Mouse (Mus musculus) cerebellum, postnatal 10 days (tissue): ENCODE measurements around the gene Prpf8.

ENCODE experiments used
- DNase-seq, 2 experiments: peaks; one replicate each; pipeline ENCODE4 v3.0.0; 2021; ENCODE audit warnings: mixed read lengths in 2 of 2

The Prpf8 gene

DNA sequence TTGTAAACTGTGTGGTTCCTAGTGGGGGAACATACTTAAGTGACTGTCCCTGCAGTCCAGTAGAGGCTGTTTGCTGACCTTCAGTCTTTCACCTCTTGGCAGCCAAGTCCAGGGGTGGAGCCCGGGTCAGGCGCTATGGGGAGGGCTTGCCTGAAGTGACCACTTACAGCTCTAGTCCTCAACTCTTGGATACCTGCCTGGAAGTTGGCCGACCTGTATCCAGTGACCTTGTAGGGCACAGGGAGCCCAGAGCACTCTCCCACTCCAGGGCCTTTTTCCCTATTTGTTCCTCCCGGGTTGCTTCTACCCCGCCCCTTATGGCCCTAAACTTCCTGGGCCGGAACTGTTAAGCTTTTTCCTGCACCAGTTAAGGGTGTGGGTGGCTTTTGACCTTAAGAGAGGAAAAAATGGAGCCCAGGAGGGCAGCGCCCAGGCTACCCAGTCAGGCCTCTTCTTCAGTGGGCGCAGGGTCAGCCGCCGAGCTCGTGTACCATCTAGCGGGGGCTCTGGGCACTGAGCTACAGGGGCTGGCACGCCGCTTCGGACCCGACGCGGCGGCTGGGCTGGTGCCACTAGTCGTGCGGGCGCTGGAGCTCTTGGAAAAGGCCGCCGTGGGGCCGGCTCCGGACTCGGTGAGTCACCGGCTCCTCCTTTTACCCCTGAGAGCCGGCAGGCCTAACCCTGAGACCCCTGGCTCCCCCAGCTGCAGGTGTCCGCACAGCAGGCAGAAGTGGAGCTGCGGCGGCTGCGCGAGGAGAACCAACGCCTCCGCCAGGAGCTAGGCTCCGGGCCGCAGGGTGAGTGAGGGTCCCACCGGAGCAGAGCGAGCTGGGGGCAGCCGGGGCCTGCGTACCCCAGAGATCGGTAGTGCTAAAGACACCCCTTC is 23.4 kb downstream of the Prpf8 start, which contains the start of gene Rilp:
TSS of gene Rilp (plus strand) at position 354 of the 886 bp plus-strand sequence.
- DNase-seq: peak; percentile 90 to 91

DNA sequence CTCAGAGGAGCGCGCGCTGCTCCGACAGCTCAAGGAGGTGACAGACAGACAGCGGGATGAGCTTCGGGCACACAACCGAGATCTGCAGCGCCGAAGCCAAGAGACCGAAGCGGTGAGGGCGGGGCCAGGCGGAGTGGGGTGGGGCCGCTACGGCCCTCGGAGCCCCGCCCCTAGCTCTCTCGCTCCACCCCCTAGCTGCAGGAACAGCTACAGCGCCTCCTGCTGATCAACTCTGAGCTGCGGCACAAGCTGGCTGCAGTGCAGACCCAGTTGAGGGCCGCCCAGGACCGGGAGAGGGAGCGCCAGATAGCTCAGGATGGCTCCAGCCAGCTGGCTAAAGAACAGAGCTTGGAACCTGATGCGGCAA is 24.0 kb downstream of the Prpf8 start:
- DNase-seq: peak; percentile 98 to 99

DNA sequence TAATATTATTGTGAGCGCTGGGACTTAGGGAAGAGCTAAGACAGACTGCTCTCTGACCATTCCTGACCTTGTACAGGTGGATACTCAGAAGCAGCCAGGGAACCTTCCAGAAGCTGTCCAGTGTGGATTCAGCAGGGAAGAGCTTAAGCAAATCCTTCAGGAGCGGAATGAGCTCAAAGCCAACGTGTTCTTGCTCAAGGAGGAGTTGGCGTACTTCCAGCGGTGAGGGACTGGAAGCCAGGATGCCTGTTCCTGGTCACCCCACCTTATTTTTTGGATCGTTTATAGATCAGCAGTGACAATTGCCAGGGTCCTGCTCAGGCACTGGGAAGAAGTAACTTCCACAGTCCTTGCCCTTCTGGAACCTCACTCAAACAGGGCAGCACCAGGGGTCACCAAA is 24.6 kb downstream of the Prpf8 start:
- peak; percentile 83 to 86 for DNase-seq

- DNase-seq: peak; percentile 58 to 66
Measured at GRCm38 (mm10) chr11:75512301-75513018, 25.8 kb downstream of the Prpf8 start.

- DNase-seq: peak in 1 of 2 experiments; percentile 26
Measured at GRCm38 (mm10) chr11:75513336-75513735, 26.7 kb downstream of the Prpf8 start, which contains the start of gene Scarf1. Scarf1 (plus strand) TSS chr11:75513540.

DNA sequence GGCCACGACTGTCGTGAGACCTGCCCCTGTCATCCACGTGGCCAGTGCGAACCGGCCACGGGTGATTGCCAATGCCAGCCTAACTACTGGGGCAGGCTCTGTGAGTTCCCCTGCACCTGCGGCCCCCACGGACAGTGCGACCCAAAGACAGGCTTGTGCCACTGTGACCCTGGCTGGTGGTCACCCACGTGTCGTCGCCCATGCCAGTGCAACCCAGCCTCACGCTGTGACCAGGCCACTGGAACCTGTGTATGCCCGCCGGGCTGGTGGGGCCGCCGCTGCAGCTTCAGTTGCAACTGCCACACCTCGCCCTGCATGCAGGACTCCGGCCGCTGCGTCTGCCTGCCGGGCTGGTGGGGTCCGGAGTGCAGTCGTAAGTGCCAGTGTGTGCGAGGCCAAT is 28.6 kb downstream of the Prpf8 start:
- no peak for DNase-seq

DNA sequence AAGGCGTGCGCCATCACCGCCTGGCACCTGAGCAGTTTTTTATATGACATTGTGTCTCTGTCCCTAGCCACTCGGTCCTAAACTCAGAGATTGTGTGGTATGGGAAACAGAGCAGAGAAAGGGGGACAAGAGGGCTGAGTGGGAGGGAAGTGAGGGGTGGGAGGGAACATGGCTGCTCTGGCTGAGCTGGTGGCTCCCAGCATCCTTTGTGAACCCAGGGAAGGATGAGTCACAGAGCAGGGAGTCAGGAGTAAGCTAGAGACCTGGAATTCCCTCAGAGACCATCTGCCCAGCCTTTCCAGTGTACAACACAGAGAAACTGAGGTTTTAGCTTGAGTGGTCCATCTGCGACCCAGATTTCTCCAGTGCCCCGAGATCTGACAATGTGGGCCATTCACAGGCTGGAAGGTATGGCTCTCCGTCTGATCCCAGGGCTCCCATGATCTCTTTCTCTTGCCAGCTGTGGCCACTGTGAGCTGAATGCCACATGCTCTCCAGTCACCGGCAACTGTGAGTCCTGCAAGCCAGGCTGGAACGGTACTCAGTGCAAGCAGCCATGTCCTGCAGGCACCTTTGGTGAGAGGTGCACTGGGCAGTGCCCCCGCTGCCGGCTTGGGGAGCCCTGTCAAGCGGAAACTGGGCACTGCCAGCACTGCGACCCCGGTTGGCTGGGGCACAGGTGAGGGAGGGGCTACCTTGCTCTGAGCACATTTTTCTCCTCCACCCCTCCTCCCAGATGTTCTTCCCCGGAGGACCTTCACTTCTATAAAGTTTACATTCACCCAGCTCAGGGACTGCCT is 33.4 kb downstream of the Prpf8 start:
- no peak for DNase-seq

DNA sequence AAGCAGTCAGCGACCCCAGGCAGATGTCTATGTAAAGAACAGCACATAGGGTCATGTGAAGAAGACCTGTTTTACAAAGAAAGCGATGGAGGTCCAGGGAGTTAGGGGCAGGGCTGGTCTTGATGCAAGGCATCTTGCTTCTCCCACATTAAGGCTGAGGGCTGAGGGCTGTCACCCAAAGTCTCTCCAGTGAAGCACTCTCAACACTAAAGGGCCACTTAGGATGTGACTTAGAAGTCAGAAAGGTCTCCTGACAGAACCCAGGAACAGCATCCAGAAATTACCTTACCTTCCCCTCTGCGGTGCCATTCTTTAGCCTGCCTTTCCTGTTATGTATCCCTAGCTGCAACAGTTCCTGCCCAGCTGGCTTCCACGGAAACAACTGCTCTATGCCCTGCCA is 35.0 kb downstream of the Prpf8 start:
- DNase-seq: no peak

DNA sequence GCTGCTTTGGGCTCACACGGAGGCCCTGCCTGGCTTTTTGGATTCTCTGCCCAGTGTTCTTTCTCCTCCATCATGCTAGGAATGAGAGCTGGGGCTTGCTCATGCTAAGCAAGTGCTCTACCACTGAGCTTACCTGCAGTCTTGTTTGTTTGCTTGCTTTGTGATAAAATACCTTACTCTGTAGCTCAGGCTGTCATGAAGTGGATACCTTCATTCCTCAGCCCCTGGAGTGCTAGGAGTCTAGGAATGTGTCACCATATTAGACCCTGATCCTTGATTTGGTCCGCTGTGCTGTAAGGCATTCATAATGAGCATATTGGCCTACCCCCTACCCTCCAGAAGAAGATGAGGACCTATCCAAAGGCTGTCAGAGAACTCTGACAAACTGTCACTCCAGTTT is 36.2 kb downstream of the Prpf8 start:
- no peak for DNase-seq

DNA sequence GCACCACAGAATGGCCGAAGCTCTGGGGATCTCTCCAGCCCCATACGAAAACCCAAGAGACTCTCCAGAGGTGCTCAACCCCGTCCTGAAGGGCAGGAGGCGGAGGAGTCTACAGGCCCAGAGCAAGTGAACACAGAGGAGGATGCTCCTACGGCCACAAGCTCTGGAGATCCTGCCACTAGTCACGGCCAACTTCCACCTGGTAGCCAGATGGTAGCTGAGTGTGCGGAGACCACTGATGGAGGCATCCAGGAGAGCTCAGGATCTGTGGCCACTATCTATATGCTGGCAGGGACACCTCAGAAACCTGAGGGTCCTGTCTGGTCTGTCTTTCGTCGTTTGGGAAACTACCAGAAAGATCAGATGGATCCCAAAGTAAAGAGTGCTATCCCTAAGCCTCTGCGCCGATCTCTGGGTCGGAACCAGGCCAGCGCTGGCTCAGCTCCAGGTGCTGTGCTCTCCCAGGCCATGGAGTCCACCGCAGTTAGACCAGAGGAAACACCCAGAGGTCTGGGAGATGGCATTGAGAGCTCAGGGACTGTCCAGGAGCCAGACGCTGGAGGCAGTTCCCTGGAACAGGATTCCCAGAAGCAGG is 39.0 kb downstream of the Prpf8 start:
- peak; percentile 53 to 58 for DNase-seq

GRCm38 (mm10) chr11:75526943-75527342 is 40.3 kb downstream of the Prpf8 start:
- no peak for DNase-seq

- no peak for DNase-seq
Measured at GRCm38 (mm10) chr11:75529771-75530170, 43.2 kb downstream of the Prpf8 start.

GRCm38 (mm10) chr11:75530325-75530724 is 43.7 kb downstream of the Prpf8 start:
- peak; percentile 100 for DNase-seq

DNA sequence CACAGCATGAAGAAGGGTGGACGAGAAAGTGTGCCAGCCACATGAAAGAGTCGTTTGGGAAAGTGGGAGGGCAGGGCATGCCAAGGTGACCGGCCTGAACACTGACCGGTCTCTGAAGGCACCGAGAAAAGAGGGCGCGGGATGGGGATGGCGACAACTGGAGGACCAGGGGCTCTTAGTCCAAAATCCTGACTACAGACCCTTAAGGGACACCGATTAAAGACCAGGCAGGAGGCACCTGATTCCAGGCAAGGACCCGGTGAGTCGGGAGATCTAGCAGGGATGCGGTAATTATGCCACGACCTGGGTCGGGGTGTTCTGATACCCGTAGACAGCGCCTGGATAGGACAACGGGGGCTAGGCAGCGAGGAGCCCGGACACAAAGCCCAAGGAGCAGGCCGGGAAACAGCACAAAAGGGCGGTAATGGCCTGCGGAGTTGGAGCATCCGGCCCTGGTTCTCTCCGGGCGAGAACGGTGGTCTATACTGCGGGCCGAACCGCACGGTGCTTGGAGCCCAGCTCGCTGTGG is 44.3 kb downstream of the Prpf8 start:
- peak; percentile 59 to 74 for DNase-seq

- peak; percentile 99 to 100 for DNase-seq
Measured at GRCm38 (mm10) chr11:75531469-75532242, 45.0 kb downstream of the Prpf8 start, which contains the start of gene Slc43a2. Slc43a2 (plus strand) TSS chr11:75531694.

- DNase-seq: peak; percentile 68 to 76
Measured at GRCm38 (mm10) chr11:75532340-75533277, 46.0 kb downstream of the Prpf8 start.

- peak in 1 of 2 experiments; percentile 27 for DNase-seq
Measured at GRCm38 (mm10) chr11:75533314-75534015, 46.8 kb downstream of the Prpf8 start.

DNA sequence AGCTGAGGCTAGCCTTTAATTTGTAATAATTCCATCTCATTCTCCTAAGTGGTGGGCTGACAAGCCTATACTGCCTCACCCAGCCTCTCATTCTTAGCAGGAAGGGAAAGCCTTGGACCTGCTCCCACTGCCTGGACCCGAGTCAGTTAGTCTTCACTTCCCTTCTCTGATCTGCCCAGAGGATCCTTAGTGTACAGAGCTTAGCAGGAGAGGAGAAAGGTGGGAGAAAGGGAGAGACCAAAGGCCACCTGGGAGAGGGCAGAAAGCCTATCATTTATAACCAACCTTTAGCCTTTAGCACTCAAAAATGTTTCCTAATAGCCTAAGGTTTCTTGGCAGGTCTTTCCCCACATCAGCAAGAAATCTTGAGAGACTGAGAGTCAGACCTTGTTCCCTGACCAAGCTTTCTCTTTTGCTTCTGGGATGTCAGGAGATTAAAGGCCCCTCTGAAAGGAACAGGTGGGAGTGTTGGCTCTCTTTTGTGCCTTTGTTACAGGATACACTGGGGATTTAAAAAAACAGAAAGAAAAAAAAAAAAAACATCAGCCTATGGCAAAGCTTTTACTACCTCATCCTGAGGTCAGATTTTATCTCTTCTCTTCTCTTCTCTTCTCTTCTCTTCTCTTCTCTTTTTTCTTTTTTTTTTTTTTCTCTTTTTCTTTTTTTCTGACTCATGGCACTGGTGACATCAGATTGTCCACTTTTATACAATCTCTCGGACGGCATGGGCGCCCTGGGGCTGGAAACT is 47.8 kb downstream of the Prpf8 start:
- peak; percentile 48 to 52 for DNase-seq
